Mouse (Mus musculus): ENCODE data around the gene Rab26. TPM values are rescaled to one million over a fixed set of nuclear protein-coding genes. Genes with fewer than 3 reads are reported as not detected.
A peak's percentile ranks its signal among the peaks of the same experiment; 100 is the strongest.

Gene Rab26
- polyA plus RNA-seq, 1 experiment from 2014 or later = 1.9 TPM

GRCm38 (mm10) chr17:24533099-24533992 lies 664 bp downstream of the Rab26 start:
- Histone ChIP-seq H3K9ac (ENCODE audit: low read length) (peak overlapping the region; percentile 69), H3K9me3 (ENCODE audit: control insufficient read depth, low read length) (no peaks in the 10 kb centered on the region), H3K27me3 (ENCODE audit: control insufficient read depth, insufficient read depth, low read length) (no peaks in the 10 kb centered on the region), H3K36me3 (ENCODE audit: control insufficient read depth, insufficient read depth, low read length) (peaks cover 21% of the 10 kb centered on the region), H3K4me3 (ENCODE audit: control insufficient read depth in 1 of 2, insufficient read depth in 1 of 2, low read depth in 1 of 2, low read length in 2 of 2) (peak overlapping the region; percentile 29 to 39), H3K27ac (replicated peaks in 1 of 2; ENCODE audit: control insufficient read depth in 1 of 2, insufficient read depth in 1 of 2, low read depth in 2 of 2, low read length in 2 of 2) (no peak overlapping the region), H3K4me1 (ENCODE audit: control insufficient read depth in 2 of 2, insufficient read depth in 2 of 2, low read length in 2 of 2) (peaks cover 17 to 31% of the 10 kb centered on the region in 2 experiments), H3K4me2 (ENCODE audit: low read length) (peak overlapping the region; percentile 89)
- peak; percentile 61 for ATAC-seq (ENCODE audit: insufficient number of reproducible peaks, insufficient read depth, low FRiP score, low read depth)
- 7% methylated on average over 53 of the region's 53 CpGs for WGBS

DNA sequence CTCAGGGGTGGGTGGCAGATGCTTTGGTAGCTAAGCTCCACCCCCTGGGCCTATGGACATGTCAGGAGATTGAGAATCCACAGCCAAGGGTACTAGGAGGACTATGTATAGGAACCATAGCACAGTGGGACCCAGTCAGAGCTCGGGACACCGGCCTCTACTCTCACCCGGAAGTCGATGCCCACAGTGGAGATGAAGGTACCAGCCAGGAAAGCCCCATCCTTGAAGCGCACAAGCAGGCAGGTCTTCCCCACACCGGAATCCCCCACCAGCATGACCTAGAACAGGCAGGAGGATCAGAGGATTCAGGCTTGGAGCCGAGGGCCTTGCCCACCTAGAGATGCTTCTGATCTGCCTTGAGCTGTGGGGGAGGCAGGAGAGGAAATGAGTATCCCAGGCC lies 2.0 kb downstream of the Rab26 start:
- 76% methylated on average over 7 of the region's 7 CpGs for WGBS
- no peak for ATAC-seq (ENCODE audit: insufficient number of reproducible peaks, insufficient read depth, low FRiP score, low read depth)
- no peak overlapping the region for H3K4me3 ChIP-seq (ENCODE audit: control insufficient read depth in 1 of 2, insufficient read depth in 1 of 2, low read depth in 1 of 2, low read length in 2 of 2)
- H3K9me3 ChIP-seq (ENCODE audit: control insufficient read depth, low read length) = no peaks in the 10 kb centered on the region
- H3K4me1 ChIP-seq (ENCODE audit: control insufficient read depth in 2 of 2, insufficient read depth in 2 of 2, low read length in 2 of 2) = peaks cover 17 to 32% of the 10 kb centered on the region in 2 experiments
- no peak overlapping the region for H3K9ac ChIP-seq (ENCODE audit: low read length)
- no peak overlapping the region for H3K27ac ChIP-seq (replicated peaks in 1 of 2; ENCODE audit: control insufficient read depth in 1 of 2, insufficient read depth in 1 of 2, low read depth in 2 of 2, low read length in 2 of 2)
- H3K36me3 ChIP-seq (ENCODE audit: control insufficient read depth, insufficient read depth, low read length) = peaks cover 21% of the 10 kb centered on the region
- H3K4me2 ChIP-seq (ENCODE audit: low read length) = no peak overlapping the region
- H3K27me3 ChIP-seq (ENCODE audit: control insufficient read depth, insufficient read depth, low read length) = no peaks in the 10 kb centered on the region

GRCm38 (mm10) chr17:24531064-24531463 lies 2.9 kb downstream of the Rab26 start:
- peaks cover 20 to 38% of the 10 kb centered on the region in 2 experiments for H3K4me1 ChIP-seq (ENCODE audit: control insufficient read depth in 2 of 2, insufficient read depth in 2 of 2, low read length in 2 of 2)
- H3K4me3 ChIP-seq (ENCODE audit: control insufficient read depth in 1 of 2, insufficient read depth in 1 of 2, low read depth in 1 of 2, low read length in 2 of 2) = no peak overlapping the region
- peaks cover 21% of the 10 kb centered on the region for H3K36me3 ChIP-seq (ENCODE audit: control insufficient read depth, insufficient read depth, low read length)
- WGBS = 69% methylated on average over 3 of the region's 3 CpGs
- no peak overlapping the region for H3K9ac ChIP-seq (ENCODE audit: low read length)
- H3K27ac ChIP-seq (replicated peaks in 1 of 2; ENCODE audit: control insufficient read depth in 1 of 2, insufficient read depth in 1 of 2, low read depth in 2 of 2, low read length in 2 of 2) = no peak overlapping the region
- H3K4me2 ChIP-seq (ENCODE audit: low read length) = no peak overlapping the region
- no peak for ATAC-seq (ENCODE audit: insufficient number of reproducible peaks, insufficient read depth, low FRiP score, low read depth)
- H3K9me3 ChIP-seq (ENCODE audit: control insufficient read depth, low read length) = no peaks in the 10 kb centered on the region
- H3K27me3 ChIP-seq (ENCODE audit: control insufficient read depth, insufficient read depth, low read length) = no peaks in the 10 kb centered on the region

DNA sequence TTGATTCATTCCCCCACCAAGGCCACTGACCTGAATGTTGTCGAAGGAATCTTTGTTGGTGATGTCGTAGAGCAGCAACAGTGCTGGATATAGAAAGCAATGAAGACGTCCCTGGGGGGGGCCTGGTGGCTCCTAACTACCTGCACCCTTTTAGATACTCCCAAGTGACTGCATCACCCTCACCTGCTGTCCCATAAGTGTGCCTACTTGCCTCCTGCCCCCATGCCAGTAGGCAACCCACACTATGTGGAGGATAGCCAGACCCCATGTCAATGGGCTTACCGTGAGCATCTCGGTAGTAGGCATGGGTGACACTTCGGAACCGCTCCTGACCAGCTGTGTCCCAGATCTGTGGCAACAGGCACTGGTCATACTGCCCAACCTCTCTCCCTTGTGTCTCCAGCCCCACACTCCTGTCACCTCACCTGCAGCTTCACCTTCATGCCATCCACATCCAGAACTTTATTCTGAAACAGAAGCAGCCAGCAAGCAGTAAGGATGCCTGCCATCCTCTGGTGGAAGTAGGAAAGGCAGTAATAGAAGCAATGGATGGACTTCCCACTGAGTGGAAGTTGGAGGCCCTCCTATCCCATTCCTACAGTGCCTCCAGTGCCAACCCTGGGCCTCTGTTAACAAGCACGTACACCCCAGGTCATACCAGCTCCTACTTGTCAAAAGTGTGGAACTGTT lies 3.5 kb downstream of the Rab26 start:
- peak overlapping the region; percentile 97; the same call in 1 of the 2 replicates for H3K4me2 ChIP-seq (ENCODE audit: low read length)
- no peak overlapping the region for H3K4me3 ChIP-seq (ENCODE audit: control insufficient read depth in 1 of 2, insufficient read depth in 1 of 2, low read depth in 1 of 2, low read length in 2 of 2)
- WGBS = 42% methylated on average over 8 of the region's 8 CpGs

DNA sequence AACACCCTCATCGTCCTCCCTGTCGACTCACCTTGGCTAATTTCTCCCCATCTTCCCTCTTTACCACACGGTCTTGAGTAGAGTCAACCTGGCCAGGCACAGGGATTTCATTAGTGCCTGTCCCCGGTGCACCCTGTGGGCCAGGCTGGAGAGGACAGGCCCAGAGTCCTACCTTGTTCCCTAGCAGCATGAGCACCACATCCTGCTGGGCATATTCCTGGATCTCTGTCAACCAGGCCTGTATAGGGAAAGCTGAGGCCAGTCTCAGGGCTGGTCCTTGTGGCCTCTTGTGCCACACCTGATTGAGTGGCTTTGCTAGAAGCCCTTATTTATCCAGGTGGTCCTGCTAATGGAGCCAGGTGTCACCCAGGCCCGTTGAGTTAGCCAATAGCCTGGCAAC lies 4.1 kb downstream of the Rab26 start:
- H3K27ac ChIP-seq (replicated peaks in 1 of 2; ENCODE audit: control insufficient read depth in 1 of 2, insufficient read depth in 1 of 2, low read depth in 2 of 2, low read length in 2 of 2) = no peak overlapping the region
- H3K9me3 ChIP-seq (ENCODE audit: control insufficient read depth, low read length) = no peaks in the 10 kb centered on the region
- no peak for ATAC-seq (ENCODE audit: insufficient number of reproducible peaks, insufficient read depth, low FRiP score, low read depth)
- H3K4me3 ChIP-seq (ENCODE audit: control insufficient read depth in 1 of 2, insufficient read depth in 1 of 2, low read depth in 1 of 2, low read length in 2 of 2) = peak overlapping the region in 1 of 2 experiments; percentile 71; a peak in 1 of 4 replicates
- H3K9ac ChIP-seq (ENCODE audit: low read length) = peak overlapping the region; percentile 88
- peaks cover 25 to 46% of the 10 kb centered on the region in 2 experiments for H3K4me1 ChIP-seq (ENCODE audit: control insufficient read depth in 2 of 2, insufficient read depth in 2 of 2, low read length in 2 of 2)
- H3K4me2 ChIP-seq (ENCODE audit: low read length) = peak overlapping the region; percentile 97
- H3K27me3 ChIP-seq (ENCODE audit: control insufficient read depth, insufficient read depth, low read length) = no peaks in the 10 kb centered on the region
- peaks cover 21% of the 10 kb centered on the region for H3K36me3 ChIP-seq (ENCODE audit: control insufficient read depth, insufficient read depth, low read length)
- 33% methylated on average over 5 of the region's 5 CpGs for WGBS

More for the DNA sequence above, 3.5 kb downstream of the Rab26 start:
- H3K27me3 ChIP-seq (ENCODE audit: control insufficient read depth, insufficient read depth, low read length) = no peaks in the 10 kb centered on the region
- H3K9ac ChIP-seq (ENCODE audit: low read length) = peak overlapping the region; percentile 88
- no peak overlapping the region for H3K27ac ChIP-seq (replicated peaks in 1 of 2; ENCODE audit: control insufficient read depth in 1 of 2, insufficient read depth in 1 of 2, low read depth in 2 of 2, low read length in 2 of 2)
- no peak for ATAC-seq (ENCODE audit: insufficient number of reproducible peaks, insufficient read depth, low FRiP score, low read depth)
- H3K9me3 ChIP-seq (ENCODE audit: control insufficient read depth, low read length) = no peaks in the 10 kb centered on the region
- H3K4me1 ChIP-seq (ENCODE audit: control insufficient read depth in 2 of 2, insufficient read depth in 2 of 2, low read length in 2 of 2) = peaks cover 21 to 40% of the 10 kb centered on the region in 2 experiments
- H3K36me3 ChIP-seq (ENCODE audit: control insufficient read depth, insufficient read depth, low read length) = peaks cover 21% of the 10 kb centered on the region

DNA sequence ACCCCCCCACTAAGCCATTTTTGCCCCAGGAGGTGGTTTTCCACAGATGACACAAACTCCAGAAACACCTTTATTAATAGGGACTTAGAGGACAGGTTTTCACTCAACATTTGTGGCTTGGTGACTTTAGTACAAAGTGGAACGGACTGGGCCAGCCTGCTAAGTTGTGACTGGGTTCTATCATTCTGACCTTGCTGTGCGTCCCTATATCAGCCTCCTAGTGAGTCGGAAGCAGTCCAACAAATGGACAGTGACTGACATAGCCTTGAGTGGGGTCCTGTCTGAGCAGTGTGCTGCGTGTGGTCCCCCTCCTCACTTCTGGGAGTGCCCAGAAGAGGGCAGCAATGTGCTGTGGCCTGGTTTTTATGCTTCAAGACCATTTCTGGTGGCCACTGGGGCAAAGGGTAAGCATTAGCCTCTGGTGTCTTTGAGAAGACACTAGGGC lies 5.0 kb downstream of the Rab26 start:
- Histone ChIP-seq H3K4me2 (ENCODE audit: low read length) (peak overlapping the region; percentile 97), H3K36me3 (ENCODE audit: control insufficient read depth, insufficient read depth, low read length) (peaks cover 21% of the 10 kb centered on the region), H3K4me3 (ENCODE audit: control insufficient read depth in 1 of 2, insufficient read depth in 1 of 2, low read depth in 1 of 2, low read length in 2 of 2) (peak overlapping the region; percentile 71 to 83), H3K4me1 (ENCODE audit: control insufficient read depth in 2 of 2, insufficient read depth in 2 of 2, low read length in 2 of 2) (peaks cover 25 to 48% of the 10 kb centered on the region in 2 experiments), H3K9ac (ENCODE audit: low read length) (peak overlapping the region; percentile 88), H3K27me3 (ENCODE audit: control insufficient read depth, insufficient read depth, low read length) (no peaks in the 10 kb centered on the region), H3K9me3 (ENCODE audit: control insufficient read depth, low read length) (no peaks in the 10 kb centered on the region), H3K27ac (replicated peaks in 1 of 2; ENCODE audit: control insufficient read depth in 1 of 2, insufficient read depth in 1 of 2, low read depth in 2 of 2, low read length in 2 of 2) (peak overlapping the region; percentile 28 to 80; a peak in 2 of 4 replicates)
- 1% methylated on average over 4 of the region's 4 CpGs for WGBS
- ATAC-seq (ENCODE audit: insufficient number of reproducible peaks, insufficient read depth, low FRiP score, low read depth) = no peak

DNA sequence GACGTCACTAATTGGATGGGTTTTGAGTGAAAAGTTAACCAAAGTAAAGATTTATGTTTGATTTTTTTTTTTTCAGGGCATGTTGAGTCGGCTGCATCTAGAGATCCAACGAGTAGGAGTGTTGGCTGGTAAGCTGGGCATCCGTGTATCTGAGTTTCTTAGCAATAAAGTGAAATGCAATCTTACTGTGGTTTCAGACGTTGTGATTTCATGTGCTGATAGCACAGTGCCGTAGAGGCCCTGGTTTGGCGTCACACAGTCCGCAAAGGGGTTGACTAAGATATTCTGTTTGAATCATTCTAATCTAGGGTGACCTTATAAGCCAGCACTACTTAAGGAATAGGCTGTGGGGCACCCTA lies 5.5 kb downstream of the Rab26 start:
- Histone ChIP-seq H3K36me3 (ENCODE audit: control insufficient read depth, insufficient read depth, low read length) (peaks cover 21% of the 10 kb centered on the region), H3K4me1 (ENCODE audit: control insufficient read depth in 2 of 2, insufficient read depth in 2 of 2, low read length in 2 of 2) (peaks cover 25 to 48% of the 10 kb centered on the region in 2 experiments), H3K9me3 (ENCODE audit: control insufficient read depth, low read length) (no peaks in the 10 kb centered on the region), H3K4me2 (ENCODE audit: low read length) (peak overlapping the region; percentile 97), H3K27ac (replicated peaks in 1 of 2; ENCODE audit: control insufficient read depth in 1 of 2, insufficient read depth in 1 of 2, low read depth in 2 of 2, low read length in 2 of 2) (peak overlapping the region; percentile 80 to 92), H3K27me3 (ENCODE audit: control insufficient read depth, insufficient read depth, low read length) (no peaks in the 10 kb centered on the region), H3K9ac (ENCODE audit: low read length) (peak overlapping the region; percentile 88), H3K4me3 (ENCODE audit: control insufficient read depth in 1 of 2, insufficient read depth in 1 of 2, low read depth in 1 of 2, low read length in 2 of 2) (peak overlapping the region; percentile 71 to 83)
- no peak for ATAC-seq (ENCODE audit: insufficient number of reproducible peaks, insufficient read depth, low FRiP score, low read depth)
- 0% methylated on average over 8 of the region's 8 CpGs for WGBS

Data from heart, embryonic 14.5 days (tissue).